Mouse (Mus musculus) heart, adult 2 months (tissue): ENCODE data around the gene Clybl.

ENCODE experiments used
- CTCF ChIP-seq: fragments of 200-600 bp; IDR thresholded peaks from 2 replicates; pipeline ENCODE4 v1.8.1; 2022; ENCODE audit warnings: antibody characterized with exemption, mild to moderate bottlenecking, moderate library complexity
- EP300 ChIP-seq: fragments of 200-500 bp; IDR thresholded peaks from 2 replicates; pipeline ENCODE4 v1.6.1; 2011; ENCODE audit warnings: low read depth, low read length, control low read depth; ENCODE audit not compliant: insufficient read depth
- POLR2A ChIP-seq: fragments of 200-500 bp; IDR thresholded peaks from 2 replicates; pipeline ENCODE4 v1.6.1; 2011; ENCODE audit warnings: mild to moderate bottlenecking, low read depth, low read length, control low read depth; ENCODE audit not compliant: insufficient read depth

GRCm38 (mm10) chr14:122280309-122281071 lies 99.0 kb downstream of the Clybl start:
- TF ChIP-seq POLR2A (no peak), EP300 (no peak), CTCF (no peak)
